Mouse (Mus musculus): ENCODE data around the gene Ankrd33b. TPM values are rescaled to one million over a fixed set of nuclear protein-coding genes. Genes with fewer than 3 reads are reported as not detected.

Gene Ankrd33b
- polyA plus RNA-seq, 1 experiment from 2014 or later = 0.68 TPM

DNA sequence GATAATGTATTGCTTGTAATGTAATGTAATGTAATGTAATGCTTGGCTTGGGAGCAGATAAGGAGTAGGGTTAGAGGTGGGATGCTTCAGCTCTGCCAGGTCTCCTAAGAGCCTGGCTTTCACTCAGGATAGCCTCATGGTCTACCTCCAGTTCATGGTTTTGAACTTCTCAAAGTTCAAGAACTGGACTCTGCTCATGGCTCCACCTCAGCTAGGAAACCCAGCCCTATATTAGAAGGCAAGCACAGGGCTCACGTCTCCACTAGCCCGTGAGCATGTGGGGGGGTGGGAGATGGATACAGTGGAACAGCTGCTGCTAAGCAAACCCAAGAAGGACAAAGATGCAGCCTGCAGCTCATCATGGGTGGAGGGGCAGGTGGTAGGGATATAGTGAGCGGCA lies 81.8 kb downstream of the Ankrd33b start:
- H3K4me1 ChIP-seq (ENCODE audit: control insufficient read depth, low read depth, low read length) = no peaks in the 10 kb centered on the region; the same call in 1 of the 2 replicates
- 70% methylated on average over 3 of the region's 3 CpGs for WGBS (ENCODE audit: insufficient replicate concordance)
- H3K4me2 ChIP-seq (ENCODE audit: low read depth, low read length) = no peak overlapping the region
- no peak for ATAC-seq (ENCODE audit: low read depth)
- no peaks in the 10 kb centered on the region for H3K27me3 ChIP-seq (ENCODE audit: control insufficient read depth, insufficient read depth, low read depth, low read length)
- no peak overlapping the region for H3K9ac ChIP-seq (ENCODE audit: low read depth, low read length)
- no peak overlapping the region for H3K4me3 ChIP-seq (ENCODE audit: low read depth, low read length)
- H3K27ac ChIP-seq (ENCODE audit: low read length) = no peak overlapping the region
- no peaks in the 10 kb centered on the region for H3K9me3 ChIP-seq (replicated peaks; ENCODE audit: control insufficient read depth, low read length)
- no peaks in the 10 kb centered on the region for H3K36me3 ChIP-seq (ENCODE audit: control insufficient read depth, insufficient read depth)

DNA sequence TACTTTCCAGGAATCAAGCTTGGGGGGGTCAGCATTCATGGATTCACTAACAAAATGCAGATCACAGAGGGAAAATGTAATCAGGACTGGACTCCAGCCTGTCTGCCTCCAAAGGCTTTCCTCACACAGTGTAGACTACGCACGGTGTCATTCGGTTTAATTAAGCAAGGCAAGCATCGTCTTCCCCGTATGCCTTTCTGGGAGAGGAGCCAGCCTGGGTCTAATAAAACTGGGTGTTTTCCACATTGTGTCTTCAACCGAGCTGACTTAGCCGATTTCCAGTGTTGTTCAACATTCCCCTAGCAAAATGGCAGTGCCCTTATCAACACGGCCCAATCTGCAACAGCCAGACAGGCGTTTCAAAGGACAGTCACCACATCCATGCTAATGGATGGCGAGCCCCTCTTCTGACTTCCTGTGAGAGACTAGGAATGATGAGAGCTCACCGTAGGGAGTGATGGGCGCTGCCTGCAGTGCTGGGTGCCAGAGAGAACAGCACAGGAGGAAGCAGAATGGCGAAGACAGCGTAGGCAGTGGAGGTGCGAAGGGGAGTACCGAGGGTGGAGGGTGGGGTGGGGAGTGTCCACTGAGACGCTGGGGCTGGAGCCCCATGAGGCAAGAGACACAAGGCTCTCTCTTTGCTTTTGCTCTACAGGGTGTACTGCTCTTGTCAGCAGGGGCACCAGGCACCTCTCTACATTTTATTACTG lies 82.4 kb downstream of the Ankrd33b start:
- Histone ChIP-seq H3K27me3 (ENCODE audit: control insufficient read depth, insufficient read depth, low read depth, low read length) (no peaks in the 10 kb centered on the region), H3K9me3 (replicated peaks; ENCODE audit: control insufficient read depth, low read length) (no peaks in the 10 kb centered on the region), H3K4me2 (ENCODE audit: low read depth, low read length) (no peak overlapping the region), H3K9ac (ENCODE audit: low read depth, low read length) (no peak overlapping the region), H3K4me3 (ENCODE audit: low read depth, low read length) (no peak overlapping the region), H3K27ac (ENCODE audit: low read length) (no peak overlapping the region), H3K36me3 (ENCODE audit: control insufficient read depth, insufficient read depth) (no peaks in the 10 kb centered on the region), H3K4me1 (ENCODE audit: control insufficient read depth, low read depth, low read length) (no peaks in the 10 kb centered on the region; the same call in 1 of the 2 replicates)
- 62% methylated on average over 17 of the region's 17 CpGs for WGBS (ENCODE audit: insufficient replicate concordance)
- no peak for ATAC-seq (ENCODE audit: low read depth)

DNA sequence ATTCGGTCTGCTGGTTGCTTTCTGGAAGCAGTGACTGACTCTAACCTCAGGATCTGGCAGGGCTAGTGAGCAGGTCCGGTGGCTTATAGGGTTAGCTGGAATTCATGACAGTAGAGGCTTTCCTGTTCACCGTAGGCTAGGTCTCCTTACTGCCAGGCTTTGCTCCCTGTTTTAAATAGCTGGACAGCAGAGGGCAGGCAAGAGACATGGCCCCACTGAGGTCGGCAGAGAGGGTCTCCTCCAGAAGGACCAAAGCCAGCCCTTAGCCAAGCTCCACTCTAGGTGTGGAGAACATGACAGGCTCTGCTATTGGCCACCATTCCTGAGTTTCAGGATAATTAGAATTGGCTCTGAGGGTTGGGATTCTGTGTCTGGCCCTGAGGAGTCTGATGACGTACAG lies 83.4 kb downstream of the Ankrd33b start:
- Histone ChIP-seq H3K36me3 (ENCODE audit: control insufficient read depth, insufficient read depth) (no peaks in the 10 kb centered on the region), H3K9me3 (replicated peaks; ENCODE audit: control insufficient read depth, low read length) (no peaks in the 10 kb centered on the region), H3K4me3 (ENCODE audit: low read depth, low read length) (no peak overlapping the region), H3K9ac (ENCODE audit: low read depth, low read length) (no peak overlapping the region), H3K27me3 (ENCODE audit: control insufficient read depth, insufficient read depth, low read depth, low read length) (no peaks in the 10 kb centered on the region), H3K4me1 (ENCODE audit: control insufficient read depth, low read depth, low read length) (no peaks in the 10 kb centered on the region; the same call in 1 of the 2 replicates), H3K4me2 (ENCODE audit: low read depth, low read length) (no peak overlapping the region), H3K27ac (ENCODE audit: low read length) (no peak overlapping the region)
- 47% methylated on average over 5 of the region's 5 CpGs for WGBS (ENCODE audit: insufficient replicate concordance)
- ATAC-seq (ENCODE audit: low read depth) = no peak

GRCm38 (mm10) chr15:31282353-31282752 lies 85.2 kb downstream of the Ankrd33b start:
- ATAC-seq (ENCODE audit: low read depth) = no peak

GRCm38 (mm10) chr15:31281830-31282229 lies 85.7 kb downstream of the Ankrd33b start:
- Histone ChIP-seq H3K4me1 (ENCODE audit: control insufficient read depth, low read depth, low read length) (no peaks in the 10 kb centered on the region; the same call in 1 of the 2 replicates), H3K4me3 (ENCODE audit: low read depth, low read length) (no peak overlapping the region), H3K27ac (ENCODE audit: low read length) (no peak overlapping the region), H3K9ac (ENCODE audit: low read depth, low read length) (no peak overlapping the region), H3K27me3 (ENCODE audit: control insufficient read depth, insufficient read depth, low read depth, low read length) (no peaks in the 10 kb centered on the region), H3K9me3 (replicated peaks; ENCODE audit: control insufficient read depth, low read length) (no peaks in the 10 kb centered on the region), H3K4me2 (ENCODE audit: low read depth, low read length) (no peak overlapping the region), H3K36me3 (ENCODE audit: control insufficient read depth, insufficient read depth) (no peaks in the 10 kb centered on the region)
- WGBS (ENCODE audit: insufficient replicate concordance) = 33% methylated on average over 13 of the region's 13 CpGs
- ATAC-seq (ENCODE audit: low read depth) = no peak

More at GRCm38 (mm10) chr15:31282353-31282752, 85.2 kb downstream of the Ankrd33b start:
- H3K36me3 ChIP-seq (ENCODE audit: control insufficient read depth, insufficient read depth) = no peaks in the 10 kb centered on the region
- H3K27ac ChIP-seq (ENCODE audit: low read length) = no peak overlapping the region
- 43% methylated on average over 3 of the region's 3 CpGs for WGBS (ENCODE audit: insufficient replicate concordance)
- no peak overlapping the region for H3K4me2 ChIP-seq (ENCODE audit: low read depth, low read length)
- no peaks in the 10 kb centered on the region; the same call in 1 of the 2 replicates for H3K4me1 ChIP-seq (ENCODE audit: control insufficient read depth, low read depth, low read length)
- no peak overlapping the region for H3K9ac ChIP-seq (ENCODE audit: low read depth, low read length)
- H3K27me3 ChIP-seq (ENCODE audit: control insufficient read depth, insufficient read depth, low read depth, low read length) = no peaks in the 10 kb centered on the region
- no peaks in the 10 kb centered on the region for H3K9me3 ChIP-seq (replicated peaks; ENCODE audit: control insufficient read depth, low read length)
- H3K4me3 ChIP-seq (ENCODE audit: low read depth, low read length) = no peak overlapping the region

DNA sequence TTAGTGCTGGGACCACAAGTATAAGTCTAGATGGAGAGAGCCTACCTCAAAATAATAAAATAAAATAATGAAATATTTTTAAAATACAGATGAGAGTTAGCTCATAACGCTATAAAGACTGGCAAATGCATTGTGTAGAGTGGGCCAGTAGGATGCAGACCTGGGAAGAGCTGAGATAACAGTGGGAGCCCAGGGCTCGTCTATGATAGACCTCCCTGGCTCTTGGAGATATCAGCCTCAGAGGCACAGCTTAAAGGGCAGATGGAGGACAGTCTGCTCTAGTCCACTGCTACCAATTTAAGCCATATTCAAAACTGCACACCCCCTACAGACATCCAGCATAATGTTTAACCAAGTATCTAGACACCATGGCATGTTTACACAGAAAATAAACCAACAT lies 86.8 kb downstream of the Ankrd33b start:
- H3K9me3 ChIP-seq (replicated peaks; ENCODE audit: control insufficient read depth, low read length) = no peaks in the 10 kb centered on the region
- H3K4me3 ChIP-seq (ENCODE audit: low read depth, low read length) = no peak overlapping the region
- no peak overlapping the region for H3K4me2 ChIP-seq (ENCODE audit: low read depth, low read length)
- H3K9ac ChIP-seq (ENCODE audit: low read depth, low read length) = no peak overlapping the region
- 0 out of 2 replicates have a peak, but pooled peaks have one; percentile 21 for ATAC-seq (ENCODE audit: low read depth)
- no peaks in the 10 kb centered on the region for H3K36me3 ChIP-seq (ENCODE audit: control insufficient read depth, insufficient read depth)
- H3K27ac ChIP-seq (ENCODE audit: low read length) = no peak overlapping the region
- no peaks in the 10 kb centered on the region; the same call in 1 of the 2 replicates for H3K4me1 ChIP-seq (ENCODE audit: control insufficient read depth, low read depth, low read length)
- no peaks in the 10 kb centered on the region for H3K27me3 ChIP-seq (ENCODE audit: control insufficient read depth, insufficient read depth, low read depth, low read length)
- WGBS (ENCODE audit: insufficient replicate concordance) = 23% methylated on average over 2 of the region's 2 CpGs

DNA sequence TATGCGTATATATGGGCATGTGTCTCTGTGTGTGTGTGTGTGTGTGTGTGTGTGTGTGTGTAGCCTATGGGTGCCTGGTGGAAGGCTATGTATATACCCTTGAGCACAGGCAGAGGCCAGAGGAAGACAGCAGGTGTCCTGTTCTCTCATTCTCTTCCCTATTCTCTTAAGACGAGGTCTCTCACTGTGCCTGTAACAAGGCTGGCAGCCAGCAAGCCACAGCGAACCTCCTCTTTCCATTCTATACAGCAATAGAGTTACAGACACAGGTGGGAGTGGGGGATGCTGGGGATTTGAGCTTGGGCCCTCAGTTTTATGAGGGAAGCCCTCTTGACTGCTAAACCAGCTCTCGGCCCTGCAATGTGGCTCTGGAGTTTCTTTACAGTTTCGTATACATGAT lies 87.5 kb downstream of the Ankrd33b start:
- Histone ChIP-seq H3K9ac (ENCODE audit: low read depth, low read length) (no peak overlapping the region), H3K27me3 (ENCODE audit: control insufficient read depth, insufficient read depth, low read depth, low read length) (no peaks in the 10 kb centered on the region), H3K9me3 (replicated peaks; ENCODE audit: control insufficient read depth, low read length) (no peaks in the 10 kb centered on the region), H3K27ac (ENCODE audit: low read length) (no peak overlapping the region), H3K36me3 (ENCODE audit: control insufficient read depth, insufficient read depth) (no peaks in the 10 kb centered on the region), H3K4me2 (ENCODE audit: low read depth, low read length) (no peak overlapping the region), H3K4me1 (ENCODE audit: control insufficient read depth, low read depth, low read length) (no peaks in the 10 kb centered on the region; the same call in 1 of the 2 replicates), H3K4me3 (ENCODE audit: low read depth, low read length) (no peak overlapping the region)
- WGBS (ENCODE audit: insufficient replicate concordance) = 69% methylated on average over 5 of the region's 5 CpGs
- no peak for ATAC-seq (ENCODE audit: low read depth)

DNA sequence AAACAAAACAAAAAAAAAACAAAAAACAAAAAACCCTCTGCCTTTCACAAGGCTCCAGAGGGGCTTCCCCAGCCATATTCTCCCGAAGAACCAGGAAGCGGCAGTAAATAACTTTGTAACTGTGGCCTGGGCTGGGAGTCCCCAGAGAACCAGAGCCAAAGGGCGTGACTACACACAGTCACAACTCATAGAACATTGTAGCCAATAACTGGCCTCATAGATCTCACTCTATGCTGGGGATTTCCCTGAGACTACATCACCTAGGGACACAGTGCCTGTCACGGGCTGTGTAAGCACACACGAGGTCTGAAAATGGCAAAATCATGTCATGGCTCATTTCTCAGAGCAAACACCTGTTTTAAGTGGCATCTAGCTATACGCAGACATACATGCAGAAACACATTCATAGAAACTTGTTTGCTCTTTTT lies 87.9 kb downstream of the Ankrd33b start:
- H3K4me1 ChIP-seq (ENCODE audit: control insufficient read depth, low read depth, low read length) = no peaks in the 10 kb centered on the region; the same call in 1 of the 2 replicates
- no peak overlapping the region for H3K4me3 ChIP-seq (ENCODE audit: low read depth, low read length)
- no peak for ATAC-seq (ENCODE audit: low read depth)
- 60% methylated on average over 6 of the region's 6 CpGs for WGBS (ENCODE audit: insufficient replicate concordance)
- H3K9ac ChIP-seq (ENCODE audit: low read depth, low read length) = no peak overlapping the region
- H3K4me2 ChIP-seq (ENCODE audit: low read depth, low read length) = no peak overlapping the region
- no peaks in the 10 kb centered on the region for H3K27me3 ChIP-seq (ENCODE audit: control insufficient read depth, insufficient read depth, low read depth, low read length)
- no peaks in the 10 kb centered on the region for H3K9me3 ChIP-seq (replicated peaks; ENCODE audit: control insufficient read depth, low read length)
- no peaks in the 10 kb centered on the region for H3K36me3 ChIP-seq (ENCODE audit: control insufficient read depth, insufficient read depth)
- H3K27ac ChIP-seq (ENCODE audit: low read length) = no peak overlapping the region

GRCm38 (mm10) chr15:31279120-31279519 lies 88.4 kb downstream of the Ankrd33b start:
- Histone ChIP-seq H3K36me3 (ENCODE audit: control insufficient read depth, insufficient read depth) (0 out of 2 replicates have a peak, but pooled peaks cover 2% of the 10 kb centered on the region), H3K27ac (ENCODE audit: low read length) (no peak overlapping the region), H3K4me1 (ENCODE audit: control insufficient read depth, low read depth, low read length) (no peaks in the 10 kb centered on the region; the same call in 1 of the 2 replicates), H3K27me3 (ENCODE audit: control insufficient read depth, insufficient read depth, low read depth, low read length) (no peaks in the 10 kb centered on the region), H3K9me3 (replicated peaks; ENCODE audit: control insufficient read depth, low read length) (no peaks in the 10 kb centered on the region), H3K4me3 (ENCODE audit: low read depth, low read length) (no peak overlapping the region), H3K4me2 (ENCODE audit: low read depth, low read length) (no peak overlapping the region), H3K9ac (ENCODE audit: low read depth, low read length) (no peak overlapping the region)
- WGBS (ENCODE audit: insufficient replicate concordance) = 53% methylated on average over 2 of the region's 2 CpGs
- ATAC-seq (ENCODE audit: low read depth) = no peak
